Mouse (Mus musculus) megakaryocyte, adult 5-6 weeks (primary cell): ENCODE measurements around the gene Asns. TPM values are rescaled to one million over a fixed set of nuclear protein-coding genes. Genes with fewer than 3 reads are reported as not detected.
A peak's percentile ranks its signal among the peaks of the same experiment; 100 is the strongest.

Source experiments
- ATAC-seq: 2 replicates; pipeline ENCODE4 v1.8.0; 2016; ENCODE audit warnings: mild to moderate bottlenecking, inconsistent platforms; ENCODE audit not compliant: poor library complexity, severe bottlenecking
- total RNA-seq, 2 experiments: library from RNA; stranded (forward) in 1 of 2; stranded (reverse) in 1 of 2; fragments of 153-499, 151-499 nt in 1 of 2; fragments of 221-1000, 200-1000 nt in 1 of 2; gene quantifications; 2 replicates each; pipeline versions ENCODE4 v1.2.3 to v1.2.4; 2015 to 2017

Asns gene
- total RNA-seq, 2 experiments from 2014 or later = 5.4 to 11.4 TPM

DNA sequence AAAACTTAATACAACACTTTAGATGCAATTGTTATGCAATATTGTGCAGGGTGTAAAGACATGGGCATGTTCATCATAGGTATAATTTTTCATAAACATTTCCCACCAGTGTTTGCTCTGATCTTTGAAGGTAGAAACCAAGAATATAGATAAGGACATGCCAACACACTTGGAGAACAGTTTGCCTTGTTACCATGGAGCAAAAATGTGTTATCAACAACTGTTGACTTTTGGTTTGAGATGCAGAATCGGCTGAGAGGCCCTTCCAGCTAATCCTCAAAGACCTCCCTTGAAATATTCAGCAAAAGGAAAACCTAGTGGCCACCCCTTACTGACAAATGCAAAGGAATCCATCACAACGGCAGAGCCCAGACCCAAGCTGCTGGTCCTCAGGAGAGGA is 7.0 kb downstream of the Asns start:
- no peak for ATAC-seq

GRCm38 (mm10) chr6:7676194-7676901 is 16.7 kb downstream of the Asns start:
- ATAC-seq = no peak

DNA sequence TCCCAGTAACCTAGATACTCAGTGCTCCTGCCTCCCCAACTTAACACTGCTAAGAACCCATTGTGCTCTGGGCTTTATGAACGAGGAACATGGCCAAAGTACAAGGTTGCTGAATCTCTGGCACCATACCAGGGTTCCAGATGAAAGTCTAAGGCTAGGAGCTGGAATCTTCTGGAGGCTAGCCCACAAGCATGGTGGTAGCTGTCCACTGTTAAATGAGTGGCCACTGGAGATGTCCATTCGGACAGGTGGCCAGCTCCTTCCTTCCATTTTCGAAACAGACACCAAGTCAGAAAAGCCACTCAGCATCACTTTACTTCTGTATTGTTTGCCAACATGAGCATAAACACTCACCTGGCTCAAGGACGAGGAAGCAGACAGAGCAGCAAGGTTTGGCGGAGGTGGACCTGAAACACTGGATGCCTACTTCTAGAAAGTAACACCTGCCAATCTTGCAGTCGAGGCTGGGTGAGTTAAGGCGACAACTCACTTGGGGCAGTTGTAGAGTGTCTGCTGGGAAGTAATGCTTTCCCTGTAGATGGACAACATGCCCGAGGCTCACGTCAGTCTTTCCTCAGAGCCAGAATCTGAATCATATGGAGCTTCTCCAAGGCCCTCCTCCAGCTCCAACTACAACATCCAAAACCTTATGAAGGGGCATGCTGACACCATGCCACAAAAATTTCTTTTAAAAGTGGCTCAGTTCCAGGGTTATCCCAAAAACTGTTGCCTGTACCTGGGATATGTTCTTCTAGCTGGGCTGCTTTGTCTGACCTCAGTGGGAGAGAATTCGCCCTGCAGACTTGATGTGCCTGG is 20.4 kb downstream of the Asns start:
- ATAC-seq = no peak

GRCm38 (mm10) chr6:7671429-7671828 is 21.6 kb downstream of the Asns start:
- peak; percentile 51 for ATAC-seq

DNA sequence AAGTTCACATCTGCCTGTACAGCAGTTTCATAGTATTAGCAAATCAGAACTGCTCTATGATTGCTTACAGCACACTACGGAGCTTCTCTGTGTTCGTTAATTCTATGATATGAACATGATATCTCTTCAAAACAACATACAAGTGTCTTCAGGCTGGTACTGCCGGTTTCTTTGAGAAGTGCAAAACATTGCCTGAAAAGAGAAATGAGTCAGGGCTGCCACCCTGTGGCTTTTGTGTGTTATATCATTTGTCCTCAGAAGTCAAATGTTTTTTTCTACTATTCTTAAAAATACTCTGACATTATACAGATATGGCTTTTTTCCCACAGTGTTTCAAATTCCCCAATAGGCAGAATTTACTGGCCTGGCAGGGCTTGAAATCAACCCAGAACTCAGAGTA is 22.5 kb downstream of the Asns start:
- ATAC-seq = no peak

DNA sequence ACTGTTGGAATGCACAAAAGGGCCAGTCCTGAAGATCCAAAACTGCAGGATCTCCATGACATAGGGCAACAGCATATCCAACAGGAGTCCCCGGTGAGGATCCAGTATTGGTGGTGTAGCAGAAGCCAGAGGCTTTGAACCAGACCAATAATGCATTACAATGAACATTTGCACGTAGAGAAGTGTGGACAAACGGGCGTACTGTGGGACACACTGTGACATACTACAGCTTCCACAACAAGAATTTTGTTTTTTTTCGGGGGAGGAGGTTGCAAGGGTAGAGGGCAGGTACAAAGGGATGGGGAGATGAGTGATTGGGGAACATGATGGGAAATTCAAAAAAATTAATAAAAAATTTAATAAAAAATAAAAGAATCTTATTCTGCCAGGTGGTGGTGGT is 23.3 kb downstream of the Asns start:
- no peak for ATAC-seq

- peak; percentile 30; the same call in 1 of the 2 replicates for ATAC-seq
Measured at GRCm38 (mm10) chr6:7668332-7668731, 24.7 kb downstream of the Asns start.

GRCm38 (mm10) chr6:7665902-7666301 is 27.2 kb downstream of the Asns start:
- ATAC-seq = peak; percentile 73

- no peak for ATAC-seq
Measured at GRCm38 (mm10) chr6:7661455-7661854, 31.6 kb downstream of the Asns start.

DNA sequence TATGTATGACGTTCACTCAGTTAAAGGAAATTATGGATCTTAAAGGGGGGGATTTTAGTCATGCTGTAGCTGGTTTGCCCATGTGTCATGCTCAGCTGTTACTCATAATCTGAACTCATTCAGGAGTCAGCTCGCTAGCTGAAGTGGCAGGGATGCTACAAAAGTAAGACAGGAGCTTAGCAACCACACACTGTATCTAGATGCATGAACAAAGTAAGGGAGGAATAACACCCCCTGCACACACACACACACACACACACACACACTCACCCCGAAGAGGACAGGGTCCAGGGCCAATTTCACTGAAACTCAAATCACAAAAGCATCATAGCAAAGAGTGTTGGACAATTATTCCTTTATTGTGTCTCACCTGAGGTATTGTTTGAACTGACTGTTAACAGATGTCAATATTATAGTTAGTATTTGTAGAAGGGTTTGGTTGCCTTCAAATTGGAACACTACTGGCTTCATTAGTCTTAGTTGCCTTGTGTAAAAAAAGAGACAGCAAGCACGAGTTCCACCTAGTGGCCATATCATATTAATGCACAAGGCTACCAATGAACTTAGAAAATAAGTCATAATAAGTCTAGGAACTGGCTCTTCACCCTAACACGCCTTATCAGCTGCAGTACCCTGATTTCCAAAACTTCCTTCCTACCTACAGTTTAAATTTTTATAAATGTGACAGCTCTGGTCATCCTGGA is 32.5 kb downstream of the Asns start:
- ATAC-seq = 0 out of 2 replicates have a peak, but pooled peaks have one; percentile 52

GRCm38 (mm10) chr6:7656601-7657000 is 36.5 kb downstream of the Asns start:
- ATAC-seq = no peak

GRCm38 (mm10) chr6:7648458-7648857 is 44.6 kb downstream of the Asns start:
- ATAC-seq = no peak

Other genes starting within 250 kb of the Asns start
- not detected in 2 replicates for gene Tac1, start 138.4 kb downstream of the Asns start, total RNA-seq (2015)
- not detected in 2 replicates for gene Tac1, start 138.4 kb downstream of the Asns start, total RNA-seq (2017)
- 31.7 and 35.6 TPM in 2 replicates for gene C1galt1, start 151.6 kb upstream of the Asns start, total RNA-seq (2015)
- 19.5 and 26.2 TPM in 2 replicates for gene C1galt1, start 151.6 kb upstream of the Asns start, total RNA-seq (2017)